Mouse (Mus musculus) heart, embryonic 12.5 days (tissue): ENCODE data around the gene Gata5. TPM values are rescaled to one million over a fixed set of nuclear protein-coding genes. Genes with fewer than 3 reads are reported as not detected.
A peak's percentile ranks its signal among the peaks of the same experiment; 100 is the strongest.

Experiments
- ATAC-seq: fragments of 200-750 bp; cut with Nextera tagmentation; 2 replicates; pipeline ENCODE4 v1.8.0; 2017; ENCODE audit warnings: moderate TSS enrichment, moderate library complexity; ENCODE audit not compliant: insufficient number of reproducible peaks, low FRiP score
- H3K27ac ChIP-seq: fragments of 300-500 bp; sonication (generic); 2 replicates; pipeline ENCODE4 v1.5.1; 2016; ENCODE audit warnings: mild to moderate bottlenecking, moderate library complexity; ENCODE audit not compliant: poor library complexity, severe bottlenecking
- H3K27me3 ChIP-seq: fragments of 300-500 bp; sonication (generic); replicated peaks from 2 replicates; pipeline ENCODE4 v1.6.1; 2016; ENCODE audit warnings: mild to moderate bottlenecking, moderate library complexity
- H3K36me3 ChIP-seq: fragments of 300-500 bp; sonication (generic); 2 replicates; pipeline ENCODE4 v1.6.1; 2016; ENCODE audit warnings: mild to moderate bottlenecking, moderate library complexity
- H3K4me1 ChIP-seq: fragments of 300-500 bp; sonication (generic); replicated peaks from 2 replicates; pipeline ENCODE4 v1.6.1; 2016; ENCODE audit warnings: mild to moderate bottlenecking
- H3K4me2 ChIP-seq: fragments of 300-500 bp; sonication (generic); 2 replicates; pipeline ENCODE4 v1.6.1; 2016; ENCODE audit warnings: mild to moderate bottlenecking, moderate library complexity
- H3K4me3 ChIP-seq: fragments of 300-500 bp; sonication (generic); 2 replicates; pipeline ENCODE4 v1.5.1; 2016; ENCODE audit warnings: mild to moderate bottlenecking
- H3K9ac ChIP-seq: fragments of 300-500 bp; sonication (generic); 2 replicates; pipeline ENCODE4 v1.6.1; 2016; ENCODE audit warnings: mild to moderate bottlenecking, moderate library complexity
- H3K9me3 ChIP-seq: fragments of 300-500 bp; sonication (generic); replicated peaks from 2 replicates; pipeline ENCODE4 v1.6.1; 2016; ENCODE audit warnings: mild to moderate bottlenecking, moderate library complexity
- WGBS: fragments of 180-500 bp; shearing (Covaris S2); methylation state at CpG from one replicate; pipeline ENCODE4 v1.1.7; 2016; 5-methylcytosine and 5-hydroxymethylcytosine counted together
- polyA plus RNA-seq: library from polyadenylated mRNA; unstranded; fragments of >200 nt; fragmentation: Nextera tagmentation; extraction: Ambion mirVana; gene quantifications from 2 replicates; pipeline ENCODE4 v1.2.1, GENCODE M21; 2016

The Gata5 gene
- 24.7 and 28.4 TPM in 2 replicates for polyA plus RNA-seq

DNA sequence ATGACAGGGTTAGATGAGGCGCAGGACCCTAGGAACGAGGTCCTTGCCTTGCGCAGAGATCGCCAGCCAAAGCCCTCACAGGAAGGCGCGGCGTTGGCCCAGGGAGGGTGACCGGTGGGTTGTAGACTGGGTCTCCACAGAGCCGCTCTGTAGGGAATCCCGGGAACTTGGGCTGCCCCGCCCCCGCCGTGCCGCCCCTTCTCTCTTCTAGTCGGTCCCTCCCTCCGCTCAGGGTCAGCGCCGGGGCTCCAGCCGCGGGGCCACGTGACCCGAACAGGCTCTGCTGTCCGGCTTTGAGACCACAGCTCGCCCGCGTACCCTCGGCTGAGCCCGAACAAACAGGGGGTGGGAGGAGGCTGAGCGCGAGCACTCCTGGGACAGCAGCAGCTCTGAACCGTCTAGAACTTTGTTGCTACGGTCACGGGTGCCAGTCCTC, at the start of gene Gata5:
Gene Gata5 (minus strand): TSS at position 149 of the 436 bp plus-strand sequence.
- Histone ChIP-seq H3K9ac (peak within 1 kb of the TSS; percentile 98), H3K27me3 (no peaks in the 10 kb centered on the region), H3K4me1 (peaks cover 80% of the 10 kb centered on the region), H3K4me2 (peak within 1 kb of the TSS; percentile 85), H3K4me3 (peak within 1 kb of the TSS; percentile 87), H3K36me3 (peaks cover 7% of the 10 kb centered on the region), H3K9me3 (no peaks in the 10 kb centered on the region), H3K27ac (peak within 1 kb of the TSS; percentile 94)
- ATAC-seq: peak; percentile 92
- WGBS: under 1% methylated on average over 33 of the region's 33 CpGs

DNA sequence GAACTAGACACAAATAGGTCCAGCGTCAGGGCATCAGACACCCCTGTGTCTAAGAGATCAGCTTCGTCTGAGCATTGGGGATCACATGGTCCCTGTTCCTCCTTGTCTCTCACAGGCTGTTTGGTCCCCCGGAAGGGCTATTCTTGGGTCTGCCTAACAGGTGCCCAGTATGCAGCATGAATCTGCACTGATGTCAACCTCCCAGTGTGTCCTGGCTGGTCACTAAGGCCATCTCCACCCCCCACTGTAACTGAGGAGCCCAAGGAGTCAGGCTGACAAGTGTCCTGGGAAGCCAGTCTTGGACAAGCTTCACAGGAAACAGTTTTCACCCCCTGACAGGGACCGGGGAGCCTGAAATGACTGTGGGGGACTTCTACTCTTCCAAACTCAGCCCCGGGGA, 42.2 kb upstream of the Gata5 start:
- Histone ChIP-seq H3K4me3 (no peak overlapping the region), H3K27ac (no peak overlapping the region), H3K4me1 (peaks cover 9% of the 10 kb centered on the region), H3K9ac (no peak overlapping the region), H3K4me2 (no peak overlapping the region), H3K27me3 (no peaks in the 10 kb centered on the region), H3K36me3 (no peaks in the 10 kb centered on the region), H3K9me3 (no peaks in the 10 kb centered on the region)
- ATAC-seq: no peak
- WGBS: 77% methylated on average over 5 of the region's 5 CpGs

DNA sequence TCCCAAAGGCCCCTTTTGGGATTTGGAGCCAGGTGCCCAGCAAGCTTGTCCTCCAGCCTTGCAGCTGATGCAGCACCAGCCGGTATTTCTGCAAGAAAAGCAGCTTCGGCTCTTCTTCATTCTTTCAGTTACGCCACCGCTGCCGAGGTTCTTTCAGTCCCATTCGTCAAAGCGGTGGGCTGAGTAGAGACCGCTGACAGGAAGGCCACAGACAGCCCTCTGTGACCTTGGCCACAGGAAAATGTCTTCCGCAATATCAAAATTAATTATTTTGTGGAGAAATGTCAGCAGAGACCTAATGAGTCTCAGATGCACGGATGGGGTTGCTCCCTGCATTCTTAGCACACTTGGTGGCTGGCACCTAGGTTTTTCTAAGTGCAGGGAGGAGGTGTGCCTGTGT, 38.8 kb upstream of the Gata5 start:
- Histone ChIP-seq H3K36me3 (no peaks in the 10 kb centered on the region), H3K9ac (no peak overlapping the region), H3K4me1 (peaks cover 12% of the 10 kb centered on the region), H3K4me3 (no peak overlapping the region), H3K27ac (no peak overlapping the region), H3K27me3 (no peaks in the 10 kb centered on the region), H3K4me2 (no peak overlapping the region), H3K9me3 (no peaks in the 10 kb centered on the region)
- 82% methylated on average over 10 of the region's 10 CpGs for WGBS
- no peak for ATAC-seq

DNA sequence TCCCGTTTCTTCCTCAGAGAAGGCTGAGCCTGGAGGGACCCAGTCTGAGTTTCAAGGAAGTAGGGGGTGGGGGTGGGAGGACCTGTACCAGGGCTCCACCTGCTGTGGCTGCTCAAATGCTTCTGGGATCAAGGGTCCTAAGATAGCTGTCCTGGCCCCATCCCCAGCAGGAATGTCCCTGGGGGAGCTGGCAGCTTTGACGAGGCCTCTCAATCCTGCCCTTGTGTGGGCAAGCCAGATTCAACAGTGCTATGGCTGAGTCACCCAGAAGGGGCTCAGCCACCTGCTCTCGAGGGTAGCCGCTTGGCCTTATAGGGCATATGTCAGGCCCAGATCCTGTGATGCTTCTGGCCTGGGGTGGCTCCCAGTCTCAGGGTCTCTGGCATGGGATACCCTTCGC, 33.9 kb upstream of the Gata5 start:
- H3K27ac ChIP-seq: no peak overlapping the region
- no peak overlapping the region for H3K4me3 ChIP-seq
- peaks cover 17% of the 10 kb centered on the region for H3K4me1 ChIP-seq
- H3K9me3 ChIP-seq: no peaks in the 10 kb centered on the region
- no peak for ATAC-seq
- H3K36me3 ChIP-seq: no peaks in the 10 kb centered on the region
- no peak overlapping the region for H3K4me2 ChIP-seq
- WGBS: 67% methylated on average over 5 of the region's 5 CpGs
- H3K9ac ChIP-seq: no peak overlapping the region
- H3K27me3 ChIP-seq: no peaks in the 10 kb centered on the region

DNA sequence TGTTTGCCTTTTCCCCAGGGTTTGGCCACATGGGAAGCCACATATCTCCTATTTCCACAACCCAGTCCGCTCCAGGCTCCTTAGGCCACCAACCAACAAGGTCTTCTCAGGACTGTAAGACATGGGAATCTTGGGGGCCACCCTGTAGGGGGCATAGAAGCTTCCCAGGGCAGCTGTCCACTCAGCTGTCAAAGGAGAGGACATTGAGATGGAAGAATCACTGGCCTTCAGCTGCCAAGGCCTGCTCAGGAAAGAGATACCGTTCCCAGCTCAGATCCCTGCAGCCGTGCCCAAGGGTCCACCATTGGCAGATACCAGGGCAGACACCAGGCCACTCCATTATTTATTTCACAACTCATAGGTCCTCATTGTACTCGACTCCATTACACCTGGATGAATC, 32.9 kb upstream of the Gata5 start:
- H3K4me3 ChIP-seq: no peak overlapping the region
- H3K36me3 ChIP-seq: no peaks in the 10 kb centered on the region
- H3K9me3 ChIP-seq: no peaks in the 10 kb centered on the region
- peaks cover 27% of the 10 kb centered on the region for H3K4me1 ChIP-seq
- H3K27me3 ChIP-seq: no peaks in the 10 kb centered on the region
- H3K27ac ChIP-seq: no peak overlapping the region
- ATAC-seq: no peak
- 84% methylated on average over 4 of the region's 4 CpGs for WGBS
- H3K4me2 ChIP-seq: no peak overlapping the region
- H3K9ac ChIP-seq: no peak overlapping the region

DNA sequence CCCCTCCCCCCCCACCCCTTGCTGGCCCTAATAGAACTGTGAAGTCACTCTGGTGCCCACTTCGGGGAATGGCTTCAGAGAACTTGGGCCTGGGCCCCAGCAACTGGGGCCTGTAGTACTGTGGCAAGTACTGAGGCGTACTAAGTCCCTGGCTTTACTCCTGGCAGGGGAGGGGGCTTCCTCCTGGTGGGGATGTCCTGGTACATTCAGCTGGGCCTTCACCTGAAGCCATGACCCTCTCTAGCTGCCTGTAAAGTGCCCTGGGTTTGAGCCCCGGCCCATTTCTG, 28.9 kb upstream of the Gata5 start:
- H3K4me3 ChIP-seq: no peak overlapping the region
- H3K9ac ChIP-seq: 0 out of 2 replicates have a peak overlapping the region, but pooled peaks have one; percentile 34
- H3K36me3 ChIP-seq: no peaks in the 10 kb centered on the region
- H3K4me2 ChIP-seq: peak overlapping the region; percentile 5; the same call in 1 of the 2 replicates
- peak overlapping the region; percentile 82 for H3K27ac ChIP-seq
- H3K4me1 ChIP-seq: peaks cover 45% of the 10 kb centered on the region
- ATAC-seq: no peak
- WGBS: 51% methylated on average over 3 of the region's 3 CpGs
- no peaks in the 10 kb centered on the region for H3K9me3 ChIP-seq
- no peaks in the 10 kb centered on the region for H3K27me3 ChIP-seq

DNA sequence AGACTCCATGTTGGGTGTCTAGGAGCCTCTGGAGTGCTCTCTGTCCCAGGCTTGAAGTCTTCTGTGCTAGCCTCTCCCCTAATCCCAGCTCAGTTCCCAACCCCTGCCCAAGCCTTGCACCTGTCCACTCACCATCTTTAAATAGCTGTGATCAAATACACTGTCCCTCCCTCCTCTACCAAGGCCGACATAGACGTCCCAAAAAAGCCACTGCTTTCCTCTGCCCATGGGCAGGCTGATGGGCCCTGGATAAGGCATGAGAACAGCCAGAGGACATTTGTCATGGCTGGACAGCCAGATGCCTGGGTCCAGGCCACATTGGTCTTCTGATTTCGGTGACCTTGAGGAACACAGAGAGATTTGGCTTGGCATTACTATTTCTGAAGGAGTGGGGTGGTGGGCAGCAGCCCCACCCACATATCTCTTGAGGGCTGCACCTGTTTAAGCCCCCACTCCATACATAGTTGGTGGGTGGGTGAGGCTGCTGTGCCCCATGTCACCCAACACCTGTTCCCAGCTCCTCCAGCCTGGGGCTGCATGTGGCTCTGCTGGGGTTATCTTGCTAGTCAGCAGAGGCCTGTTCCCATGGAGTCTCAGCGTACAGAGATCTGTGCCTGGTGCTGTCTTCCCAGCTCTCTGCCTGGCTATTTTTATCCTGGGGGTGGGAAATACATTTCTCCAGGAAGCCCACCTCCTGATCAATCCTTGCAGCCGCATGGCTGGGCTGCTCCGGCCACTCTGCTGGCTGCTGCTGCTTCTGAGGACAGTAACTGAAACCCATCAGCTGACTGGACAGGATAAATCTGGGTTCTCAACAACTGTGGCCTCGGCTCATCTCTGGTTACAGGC, 28.3 kb upstream of the Gata5 start:
- peaks cover 41% of the 10 kb centered on the region for H3K4me1 ChIP-seq
- H3K27ac ChIP-seq: peak overlapping the region; percentile 82
- H3K4me2 ChIP-seq: peak overlapping the region; percentile 5
- WGBS: 25% methylated on average over 7 of the region's 7 CpGs
- no peaks in the 10 kb centered on the region for H3K9me3 ChIP-seq
- peak; percentile 45 for ATAC-seq
- no peak overlapping the region for H3K4me3 ChIP-seq
- H3K36me3 ChIP-seq: no peaks in the 10 kb centered on the region
- 0 out of 2 replicates have a peak overlapping the region, but pooled peaks have one; percentile 34 for H3K9ac ChIP-seq
- no peaks in the 10 kb centered on the region for H3K27me3 ChIP-seq

DNA sequence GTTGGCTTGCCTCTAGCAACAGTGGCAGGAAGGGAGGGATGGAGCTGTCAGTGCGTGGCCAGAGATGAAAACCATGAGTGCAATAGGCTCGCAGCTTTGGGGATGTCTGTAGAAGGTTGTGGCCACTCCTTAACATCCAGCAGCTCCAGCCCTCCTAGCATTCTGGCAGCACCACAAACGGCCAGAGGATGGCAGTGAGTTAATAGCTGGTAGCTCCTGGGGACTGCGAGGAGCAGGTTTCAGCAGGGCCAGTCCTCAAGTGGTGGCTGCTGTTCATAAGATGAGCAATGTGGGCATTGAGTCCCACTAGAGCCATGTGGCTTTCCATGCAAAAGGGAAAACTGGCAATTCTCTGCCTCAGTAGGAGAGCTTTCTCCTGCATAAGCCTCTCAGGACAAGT, 24.6 kb upstream of the Gata5 start:
- H3K9ac ChIP-seq: no peak overlapping the region
- H3K27ac ChIP-seq: no peak overlapping the region
- H3K4me3 ChIP-seq: no peak overlapping the region
- H3K4me1 ChIP-seq: peaks cover 54% of the 10 kb centered on the region
- ATAC-seq: peak; percentile 43; the same call in 1 of the 2 replicates
- H3K27me3 ChIP-seq: no peaks in the 10 kb centered on the region
- no peaks in the 10 kb centered on the region for H3K36me3 ChIP-seq
- no peak overlapping the region for H3K4me2 ChIP-seq
- H3K9me3 ChIP-seq: no peaks in the 10 kb centered on the region
- WGBS: 7% methylated on average over 4 of the region's 4 CpGs

DNA sequence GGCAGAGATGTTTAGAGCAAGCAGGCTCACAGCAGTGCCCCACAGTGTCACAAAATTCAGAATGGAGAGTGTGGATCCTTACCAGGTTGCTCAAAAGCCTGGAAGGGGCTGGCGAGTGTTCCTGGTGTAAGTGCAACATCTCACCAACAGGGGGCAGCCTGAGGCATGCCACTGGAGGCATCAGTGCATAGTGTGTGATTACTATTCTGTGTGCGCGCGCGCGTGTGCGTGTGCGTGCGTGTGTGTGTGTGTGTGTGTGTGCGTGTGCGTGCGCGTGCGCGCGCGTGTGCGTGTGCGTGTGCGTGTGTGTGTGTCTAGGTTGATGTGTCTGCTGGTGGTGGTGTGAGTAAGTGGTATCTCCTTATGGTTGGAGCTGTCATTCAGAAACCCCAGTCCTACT, 18.8 kb upstream of the Gata5 start:
- Histone ChIP-seq H3K4me3 (no peak overlapping the region), H3K36me3 (no peaks in the 10 kb centered on the region), H3K9me3 (no peaks in the 10 kb centered on the region), H3K9ac (no peak overlapping the region), H3K27ac (no peak overlapping the region), H3K4me1 (peaks cover 24% of the 10 kb centered on the region), H3K27me3 (no peaks in the 10 kb centered on the region), H3K4me2 (peak overlapping the region; percentile 39)
- 0 out of 2 replicates have a peak, but pooled peaks have one; percentile 26 for ATAC-seq
- 47% methylated on average over 20 of the region's 20 CpGs for WGBS

DNA sequence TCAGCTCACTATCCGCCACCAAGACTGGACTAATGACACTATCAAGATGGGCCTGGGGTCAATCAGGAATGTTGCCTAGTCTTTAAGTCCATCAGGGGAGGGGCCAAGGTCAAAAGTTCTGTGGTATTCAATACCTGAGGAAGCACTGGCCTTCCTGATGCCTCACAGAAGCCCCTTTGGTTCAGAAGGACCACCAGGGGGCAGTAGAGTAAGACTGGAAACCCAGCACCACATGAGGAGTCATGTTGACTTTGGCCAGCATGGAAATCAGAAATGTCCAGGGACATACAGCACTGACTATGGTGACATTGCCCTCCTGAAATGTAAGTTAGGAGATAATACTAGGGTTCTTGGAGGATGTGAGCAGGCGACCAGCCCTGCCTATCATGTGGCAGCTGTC, 16.2 kb upstream of the Gata5 start:
- ATAC-seq: no peak
- H3K4me2 ChIP-seq: no peak overlapping the region
- no peak overlapping the region for H3K27ac ChIP-seq
- no peaks in the 10 kb centered on the region for H3K36me3 ChIP-seq
- no peak overlapping the region for H3K9ac ChIP-seq
- WGBS: 57% methylated on average over 2 of the region's 2 CpGs
- H3K4me1 ChIP-seq: peaks cover 38% of the 10 kb centered on the region
- H3K27me3 ChIP-seq: no peaks in the 10 kb centered on the region
- no peaks in the 10 kb centered on the region for H3K9me3 ChIP-seq
- no peak overlapping the region for H3K4me3 ChIP-seq

DNA sequence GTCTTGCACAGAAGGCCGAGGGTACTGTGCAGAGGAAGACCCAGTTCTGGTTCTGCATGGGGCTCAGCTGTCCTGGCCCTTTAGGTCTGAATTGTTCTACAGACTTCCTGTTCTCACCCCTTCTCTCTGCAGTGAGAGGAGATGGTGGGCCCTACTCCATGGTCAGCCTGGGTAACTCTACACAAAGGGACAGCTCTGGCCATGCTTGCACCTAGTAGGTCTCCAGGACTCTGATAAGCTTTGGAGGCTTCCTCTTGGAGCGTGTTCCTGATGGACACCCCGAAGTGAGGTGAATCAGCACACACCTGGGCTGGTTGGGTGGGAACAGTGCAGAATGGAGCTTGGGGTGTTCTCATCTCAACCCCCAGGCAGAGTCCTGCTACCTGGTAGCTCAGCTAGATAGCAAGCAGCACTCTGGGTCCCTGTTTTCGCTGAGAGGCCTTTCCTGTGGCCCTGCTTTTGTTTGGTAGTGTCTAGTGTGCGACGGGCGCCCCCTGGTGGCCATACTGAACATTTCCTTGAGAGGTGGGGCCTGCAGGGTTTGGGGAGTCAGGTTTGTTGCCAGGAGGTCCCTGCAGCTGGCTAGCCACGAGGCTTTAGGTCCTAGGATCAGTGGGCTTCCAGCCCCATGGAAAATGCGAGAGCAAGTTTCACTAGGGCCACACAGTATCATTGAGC, 12.5 kb upstream of the Gata5 start:
- H3K9ac ChIP-seq: peak overlapping the region; percentile 43; the same call in 1 of the 2 replicates
- no peaks in the 10 kb centered on the region for H3K36me3 ChIP-seq
- H3K4me2 ChIP-seq: no peak overlapping the region
- ATAC-seq: no peak
- 0 out of 2 replicates have a peak overlapping the region, but pooled peaks have one; percentile 17 for H3K27ac ChIP-seq
- no peaks in the 10 kb centered on the region for H3K9me3 ChIP-seq
- H3K4me1 ChIP-seq: peaks cover 48% of the 10 kb centered on the region
- WGBS: 22% methylated on average over 9 of the region's 9 CpGs
- no peak overlapping the region for H3K4me3 ChIP-seq
- H3K27me3 ChIP-seq: no peaks in the 10 kb centered on the region
